ENCODE assay signal across 11 mouse cellular contexts in the genomic region with DNA sequence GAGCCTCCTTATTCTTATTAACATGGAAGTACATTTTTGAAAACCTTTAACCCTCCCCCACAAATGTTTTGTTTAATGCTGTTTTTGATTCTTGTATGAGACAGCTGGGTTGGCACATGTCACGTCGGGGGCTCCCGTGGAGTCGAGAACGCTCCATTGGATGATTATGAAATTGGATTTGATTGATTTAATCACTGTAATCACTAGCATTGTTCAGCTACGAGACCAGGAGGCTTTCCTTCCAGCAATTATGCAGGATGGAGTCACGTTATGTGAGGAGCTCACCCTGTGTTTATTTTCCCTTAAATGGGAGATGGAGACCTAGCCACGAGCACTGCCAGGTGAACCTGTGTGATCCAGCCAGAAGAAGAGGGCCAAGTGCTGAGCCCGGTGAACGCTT. TPM values are rescaled to one million over a fixed set of nuclear protein-coding genes. Genes with fewer than 3 reads are reported as not detected.
DNase-seq lines count a peak whose midpoint lies in the region; ATAC-seq and TF ChIP-seq lines count a peak whose summit lies in the region.
"Had no signal": no experiment of that assay in that cellular context is flagged by ENCODE, and none has a peak within 500 bp of the region (broad histone marks: within the 10 kb centered on the region; RNA-seq: fewer than 3 reads in every experiment).

Gene Ripor2, plus strand, starts transcription at position 357 of the 400 bp plus-strand sequence.

- no peak for ATAC-seq in neural tube, embryonic 13.5 days (ENCODE audit: low read depth)

- WGBS in neural tube, embryonic 13.5 days = 62% methylated on average over 10 of the region's 10 CpGs

- no peak within 1 kb of the TSS for H3K4me2 ChIP-seq in neural tube, embryonic 13.5 days
- H3K4me2 ChIP-seq: embryonic facial prominence, embryonic 12.5 days had no signal

- no peak within 1 kb of the TSS for H3K27ac ChIP-seq in left cerebral cortex, adult 2 months
- peak within 1 kb of the TSS; percentile 46 for H3K27ac ChIP-seq in neural tube, embryonic 13.5 days (replicated peaks)
- H3K27ac ChIP-seq: embryonic facial prominence, embryonic 12.5 days; macrophage had no signal

- H3K9me3 ChIP-seq in neural tube, embryonic 13.5 days = 0 out of 2 replicates have a peak, but pooled peaks cover 3% of the 10 kb centered on the region
- H3K9me3 ChIP-seq: embryonic facial prominence, embryonic 12.5 days had no signal

- DNase-seq in cerebellum, postnatal 10 days = peak; percentile 57 to 59
- DNase-seq in cerebellum, adult 18-20 months = no peak
- no peak for DNase-seq in left cerebral cortex, adult 2 months (ENCODE audit: extremely low spot score in 1 of 2, low spot score in 2 of 2)
- no peak for DNase-seq in left cerebral cortex, adult 9 months (ENCODE audit: low spot score in 2 of 2)
- no peak for DNase-seq in layer of hippocampus, postnatal 36 days
- DNase-seq in cerebellum, adult 9-11 months = no peak
- no peak for DNase-seq in embryo, embryonic 11 days
- DNase-seq: kidney, adult 11 months had no signal

- no peaks in the 10 kb centered on the region for H3K36me3 ChIP-seq in neural tube, embryonic 13.5 days
- H3K36me3 ChIP-seq: embryonic facial prominence, embryonic 12.5 days had no signal

- intact Hi-C loops in left cerebral cortex, adult 2 months (cut with DNase I) = no loop called here

- no peak for TF ChIP-seq CTCF in left cerebral cortex, adult 2 months (IDR thresholded peaks at IDR 0.05)

- H3K4me1 ChIP-seq in neural tube, embryonic 13.5 days (replicated peaks) = peaks cover 9% of the 10 kb centered on the region

- no peaks in the 10 kb centered on the region for H3K27me3 ChIP-seq in neural tube, embryonic 13.5 days
- H3K27me3 ChIP-seq: embryonic facial prominence, embryonic 12.5 days had no signal

- no peak within 1 kb of the TSS for H3K9ac ChIP-seq in neural tube, embryonic 13.5 days
- H3K9ac ChIP-seq: embryonic facial prominence, embryonic 12.5 days had no signal

- no peak within 1 kb of the TSS for H3K4me3 ChIP-seq in left cerebral cortex, adult 2 months
- no peak within 1 kb of the TSS for H3K4me3 ChIP-seq in neural tube, embryonic 13.5 days
- H3K4me3 ChIP-seq: embryonic facial prominence, embryonic 12.5 days had no signal

RNA-seq across cellular contexts. Expression of gene Ripor2, which starts in this region (rescaled TPM):
- 10 to 100 TPM; 62.5 to 68.3 TPM for total RNA-seq in left cerebral cortex, adult 2 months (2021)
- 10 to 100 TPM; 75.7 to 81.1 TPM for total RNA-seq in layer of hippocampus, postnatal 36 days (2021)
- 20.7 and 21.7 TPM in 2 replicates for polyA plus RNA-seq in neural tube, embryonic 13.5 days (2015; fragmentation: Nextera tagmentation; extraction: Ambion mirVana)

Comparison
In these comparisons a context has a peak if more than half of its experiments do, and no peak if none do; other contexts are left out.
1. DNase-seq: peak in cerebellum, postnatal 10 days (2 of 2); none in cerebellum, adult 18-20 months (0 of 2), left cerebral cortex, adult 2 months (0 of 2), left cerebral cortex, adult 9 months (0 of 2), layer of hippocampus, postnatal 36 days (0 of 2), cerebellum, adult 9-11 months (single experiment) and embryo, embryonic 11 days (single experiment).